In the genomic region with DNA sequence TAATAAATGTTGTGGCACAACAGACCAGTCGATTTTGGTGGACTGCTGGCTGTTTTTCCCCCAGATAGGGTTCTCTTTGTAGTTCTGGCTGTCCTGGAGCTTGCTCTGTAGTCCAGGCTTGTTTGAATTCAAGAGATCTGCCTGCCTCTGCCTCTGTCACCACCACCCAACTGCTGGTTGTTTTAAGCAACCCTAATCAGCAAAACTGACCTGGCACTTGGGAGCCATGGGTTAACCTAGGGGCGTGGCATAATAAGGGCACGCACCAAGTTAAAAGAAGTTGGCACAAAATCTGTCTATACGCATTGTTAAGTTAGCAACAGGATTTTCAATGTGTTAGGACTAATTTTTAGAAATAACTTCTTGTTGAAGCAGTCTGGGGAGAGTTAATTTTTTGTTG, we compare ENCODE assay signal across 8 mouse cellular contexts. TPM values are rescaled to one million over a fixed set of nuclear protein-coding genes. Genes with fewer than 3 reads are reported as not detected.
DNase-seq lines count a peak whose midpoint lies in the region; ATAC-seq and TF ChIP-seq lines count a peak whose summit lies in the region.

No protein-coding gene starts in this region.

- intact Hi-C loops in gastrocnemius, postnatal 14 days (cut with DNase I; ENCODE audit: low total_unique reads) = no loop called here

- 0 out of 2 replicates have a peak overlapping the region, but pooled peaks have one; percentile 40 for H3K27ac ChIP-seq in cerebellum, adult 2 months (ENCODE audit: insufficient read depth, low read length)
- H3K27ac ChIP-seq in testis, adult 2 months (ENCODE audit: control insufficient read depth, insufficient read depth, low read depth, low read length) = peak overlapping the region; percentile 98
- peak overlapping the region; percentile 88 for H3K27ac ChIP-seq in liver, embryonic 11.5 days (ENCODE audit: low read depth, low read length)

- ATAC-seq in liver, embryonic 11.5 days (replicated peaks; ENCODE audit: low FRiP score) = no peak

- no peaks in the 10 kb centered on the region for H3K36me3 ChIP-seq in testis, adult 2 months (ENCODE audit: control insufficient read depth, insufficient read depth, low read length)
- H3K36me3 ChIP-seq in liver, embryonic 11.5 days (ENCODE audit: control insufficient read depth, insufficient read depth, low read length) = no peaks in the 10 kb centered on the region

- TF ChIP-seq POLR2A in cerebellum, adult 2 months (IDR thresholded peaks at IDR 0.05; ENCODE audit: borderline replicate concordance, insufficient read depth, low read length) = no peak
- no peak for TF ChIP-seq POLR2A in testis, adult 2 months (IDR thresholded peaks at IDR 0.05; ENCODE audit: control insufficient read depth, low read depth, low read length)

- H3K4me2 ChIP-seq in liver, embryonic 11.5 days = peak overlapping the region; percentile 99

- TF ChIP-seq CTCF in cerebellum, adult 2 months (IDR thresholded peaks at IDR 0.05; ENCODE audit: borderline replicate concordance, insufficient read depth, low read depth, low read length) = no peak
- TF ChIP-seq CTCF in testis, adult 2 months (IDR thresholded peaks at IDR 0.05; ENCODE audit: control insufficient read depth, insufficient read depth, insufficient replicate concordance, low read depth, low read length) = no peak

- peak overlapping the region; percentile 54 for H3K4me3 ChIP-seq in cerebellum, adult 2 months (replicated peaks; ENCODE audit: insufficient read depth, low read depth, low read length)
- peak overlapping the region; percentile 93 for H3K4me3 ChIP-seq in testis, adult 2 months (ENCODE audit: control insufficient read depth, low read depth, low read length)
- peak overlapping the region; percentile 98 for H3K4me3 ChIP-seq in liver, embryonic 11.5 days (ENCODE audit: low read depth, low read length)

- peaks cover 2% of the 10 kb centered on the region; the same call in 1 of the 2 replicates for H3K4me1 ChIP-seq in cerebellum, adult 2 months (ENCODE audit: control insufficient read depth, insufficient read depth, low read length)
- peaks cover 19% of the 10 kb centered on the region for H3K4me1 ChIP-seq in testis, adult 2 months (ENCODE audit: control insufficient read depth, insufficient read depth, low read length)
- peaks cover 16% of the 10 kb centered on the region for H3K4me1 ChIP-seq in liver, embryonic 11.5 days (replicated peaks; ENCODE audit: control insufficient read depth, insufficient read depth, low read length)

- WGBS in cerebellum, adult 2 months = 85% methylated on average over 4 of the region's 4 CpGs
- WGBS in liver, embryonic 11.5 days = 73% methylated on average over 4 of the region's 4 CpGs

- no peaks in the 10 kb centered on the region for H3K9me3 ChIP-seq in liver, embryonic 11.5 days (ENCODE audit: control insufficient read depth, low read length)

- peak overlapping the region; percentile 80 for H3K9ac ChIP-seq in liver, embryonic 11.5 days (ENCODE audit: low read depth, low read length)

- DNase-seq in cerebellum, adult 2 months = peak in 1 of 2 experiments; percentile 17
- DNase-seq in cerebellum, postnatal 25 days = no peak
- DNase-seq in testis, postnatal 14 days (ENCODE audit: low spot score) = no peak
- DNase-seq in liver, embryonic 11.5 days (ENCODE audit: low spot score) = no peak
- DNase-seq in frontal cortex, postnatal 14 days (ENCODE audit: low spot score in 2 of 2) = no peak
- DNase-seq in adrenal gland, postnatal 14 days = no peak
- no peak for DNase-seq in gastrocnemius, postnatal 14 days

- no peaks in the 10 kb centered on the region for H3K27me3 ChIP-seq in cerebellum, adult 2 months (ENCODE audit: control insufficient read depth, insufficient read depth, low read length)
- no peaks in the 10 kb centered on the region for H3K27me3 ChIP-seq in testis, adult 2 months (ENCODE audit: control insufficient read depth, insufficient read depth, low read length)
- no peaks in the 10 kb centered on the region for H3K27me3 ChIP-seq in liver, embryonic 11.5 days (replicated peaks; ENCODE audit: control insufficient read depth, insufficient read depth, low read length)

RNA-seq across cellular contexts. Expression of a gene that starts 1.3 kb away (rescaled TPM):
- 39.4 and 44.1 TPM in 2 replicates for polyA plus RNA-seq in cerebellum, adult 2 months (2012; rRNA removed)
- 6.8 and 9.6 TPM in 2 replicates for polyA plus RNA-seq in testis, adult 2 months (2012; rRNA removed)
- 118 and 131 TPM in 2 replicates for polyA plus RNA-seq in liver, embryonic 11.5 days (2014; fragmentation: Nextera tagmentation; extraction: Ambion mirVana)
- total RNA-seq in adrenal gland, postnatal 14 days (2021) = 76.8 and 79.1 TPM in 2 replicates
- total RNA-seq in gastrocnemius, postnatal 14 days (2021) = 10 to 100 TPM; 24.7 to 34.2 TPM

RNA-seq across cellular contexts. Expression of a gene that starts 52.1 kb away (rescaled TPM):
- 51.1 and 57.2 TPM in 2 replicates for polyA plus RNA-seq in cerebellum, adult 2 months (2012; rRNA removed)
- 14.9 and 23.4 TPM in 2 replicates for polyA plus RNA-seq in testis, adult 2 months (2012; rRNA removed)
- 19.7 and 21.8 TPM in 2 replicates for polyA plus RNA-seq in liver, embryonic 11.5 days (2014; fragmentation: Nextera tagmentation; extraction: Ambion mirVana)
- total RNA-seq in adrenal gland, postnatal 14 days (2021) = 60.7 and 62.4 TPM in 2 replicates
- total RNA-seq in gastrocnemius, postnatal 14 days (2021) = 10 to 100 TPM; 31.6 to 31.7 TPM

Comparison
In these comparisons a context has a peak if more than half of its experiments do, and no peak if none do; other contexts are left out.
1. H3K27ac ChIP-seq: peak in every context shown above with its lines; median percentile 98 in testis, adult 2 months; 88 in liver, embryonic 11.5 days; 40 in cerebellum, adult 2 months.